Mouse (Mus musculus): ENCODE results near the gene Cdc37. TPM values are rescaled to one million over a fixed set of nuclear protein-coding genes. Genes with fewer than 3 reads are reported as not detected.

Gene Cdc37
- polyA plus RNA-seq, 1 experiment from 2014 or later: 215 TPM

- H3K36me3 ChIP-seq (replicated peaks): peaks cover 6% of the 10 kb centered on the region
- peak within 1 kb of the TSS; percentile 62 for H3K27ac ChIP-seq
- H3K27me3 ChIP-seq (replicated peaks): no peaks in the 10 kb centered on the region
- H3K9me3 ChIP-seq: no peaks in the 10 kb centered on the region
- peak within 1 kb of the TSS; percentile 48 for H3K9ac ChIP-seq
- 6% methylated on average over 37 of the region's 37 CpGs for WGBS
- H3K4me1 ChIP-seq: peaks cover 6% of the 10 kb centered on the region
- peak; percentile 97 for ATAC-seq (replicated peaks)
- H3K4me2 ChIP-seq: peak within 1 kb of the TSS; percentile 68
- peak within 1 kb of the TSS; percentile 63 for H3K4me3 ChIP-seq
Observed at GRCm38 (mm10) chr9:21131059-21131956, 18.5 kb downstream of the Cdc37 start, which contains the start of gene Tyk2. TSS of gene Tyk2 (minus strand) at chr9:21131243.

GRCm38 (mm10) chr9:21126259-21126627, 23.5 kb downstream of the Cdc37 start:
- H3K9ac ChIP-seq: no peak overlapping the region
- no peak for ATAC-seq (replicated peaks)
- H3K27ac ChIP-seq: no peak overlapping the region
- H3K9me3 ChIP-seq: no peaks in the 10 kb centered on the region
- H3K27me3 ChIP-seq (replicated peaks): no peaks in the 10 kb centered on the region
- peaks cover 24% of the 10 kb centered on the region for H3K36me3 ChIP-seq (replicated peaks)
- no peak overlapping the region for H3K4me2 ChIP-seq
- H3K4me3 ChIP-seq: no peak overlapping the region
- 83% methylated on average over 2 of the region's 2 CpGs for WGBS
- peaks cover 6% of the 10 kb centered on the region for H3K4me1 ChIP-seq

- H3K4me2 ChIP-seq: no peak overlapping the region
- no peak overlapping the region for H3K9ac ChIP-seq
- ATAC-seq (replicated peaks): no peak
- whole genome bisulfite sequencing: 94% methylated on average over 9 of the region's 9 CpGs
- H3K9me3 ChIP-seq: no peaks in the 10 kb centered on the region
- no peak overlapping the region for H3K27ac ChIP-seq
- peaks cover 6% of the 10 kb centered on the region for H3K4me1 ChIP-seq
- no peaks in the 10 kb centered on the region for H3K27me3 ChIP-seq (replicated peaks)
- no peak overlapping the region for H3K4me3 ChIP-seq
- peaks cover 24% of the 10 kb centered on the region for H3K36me3 ChIP-seq (replicated peaks)
Observed at GRCm38 (mm10) chr9:21125502-21126258, 24.1 kb downstream of the Cdc37 start.

- WGBS: 83% methylated on average over 5 of the region's 5 CpGs
- ATAC-seq (replicated peaks): no peak
- Histone ChIP-seq H3K4me1 (no peaks in the 10 kb centered on the region), H3K4me3 (no peak overlapping the region), H3K36me3 (replicated peaks) (peaks cover 24% of the 10 kb centered on the region), H3K9ac (no peak overlapping the region), H3K27me3 (replicated peaks) (no peaks in the 10 kb centered on the region), H3K4me2 (no peak overlapping the region), H3K9me3 (no peaks in the 10 kb centered on the region), H3K27ac (no peak overlapping the region)
Observed at GRCm38 (mm10) chr9:21124837-21125236, 24.9 kb downstream of the Cdc37 start.

- Histone ChIP-seq H3K4me3 (no peak overlapping the region), H3K27me3 (replicated peaks) (no peaks in the 10 kb centered on the region), H3K4me1 (no peaks in the 10 kb centered on the region), H3K36me3 (replicated peaks) (peaks cover 20% of the 10 kb centered on the region), H3K27ac (no peak overlapping the region), H3K9ac (no peak overlapping the region), H3K9me3 (no peaks in the 10 kb centered on the region), H3K4me2 (no peak overlapping the region)
- no peak for ATAC-seq (replicated peaks)
- WGBS: 90% methylated on average over 16 of the region's 16 CpGs
Observed at GRCm38 (mm10) chr9:21121483-21121882, 28.3 kb downstream of the Cdc37 start.

- Histone ChIP-seq H3K9ac (no peak overlapping the region), H3K27me3 (replicated peaks) (no peaks in the 10 kb centered on the region), H3K4me3 (no peak overlapping the region), H3K27ac (no peak overlapping the region), H3K36me3 (replicated peaks) (0 out of 2 replicates have a peak, but pooled peaks cover 7% of the 10 kb centered on the region), H3K4me2 (no peak overlapping the region), H3K9me3 (no peaks in the 10 kb centered on the region), H3K4me1 (no peaks in the 10 kb centered on the region)
- no peak for ATAC-seq (replicated peaks)
- 85% methylated on average over 6 of the region's 6 CpGs for WGBS
Observed at GRCm38 (mm10) chr9:21117073-21117472, 32.7 kb downstream of the Cdc37 start.

GRCm38 (mm10) chr9:21115105-21115504, 34.7 kb downstream of the Cdc37 start:
- no peak overlapping the region for H3K27ac ChIP-seq
- 89% methylated on average over 8 of the region's 8 CpGs for WGBS
- H3K9me3 ChIP-seq: no peaks in the 10 kb centered on the region
- H3K4me1 ChIP-seq: no peaks in the 10 kb centered on the region
- ATAC-seq (replicated peaks): no peak
- H3K36me3 ChIP-seq (replicated peaks): no peaks in the 10 kb centered on the region
- no peak overlapping the region for H3K4me3 ChIP-seq
- H3K9ac ChIP-seq: no peak overlapping the region
- H3K27me3 ChIP-seq (replicated peaks): no peaks in the 10 kb centered on the region
- H3K4me2 ChIP-seq: no peak overlapping the region

GRCm38 (mm10) chr9:21114190-21114589, 35.6 kb downstream of the Cdc37 start:
- H3K4me1 ChIP-seq: no peaks in the 10 kb centered on the region
- no peaks in the 10 kb centered on the region for H3K9me3 ChIP-seq
- H3K4me2 ChIP-seq: no peak overlapping the region
- 95% methylated on average over 7 of the region's 7 CpGs for WGBS
- H3K9ac ChIP-seq: no peak overlapping the region
- no peaks in the 10 kb centered on the region for H3K36me3 ChIP-seq (replicated peaks)
- H3K4me3 ChIP-seq: no peak overlapping the region
- H3K27ac ChIP-seq: no peak overlapping the region
- H3K27me3 ChIP-seq (replicated peaks): no peaks in the 10 kb centered on the region
- no peak for ATAC-seq (replicated peaks)

GRCm38 (mm10) chr9:21113751-21114150, 36.0 kb downstream of the Cdc37 start:
- H3K27me3 ChIP-seq (replicated peaks): no peaks in the 10 kb centered on the region
- H3K27ac ChIP-seq: no peak overlapping the region
- H3K9ac ChIP-seq: no peak overlapping the region
- H3K4me2 ChIP-seq: no peak overlapping the region
- H3K9me3 ChIP-seq: no peaks in the 10 kb centered on the region
- ATAC-seq (replicated peaks): no peak
- H3K4me3 ChIP-seq: no peak overlapping the region
- no peaks in the 10 kb centered on the region for H3K4me1 ChIP-seq
- no peaks in the 10 kb centered on the region for H3K36me3 ChIP-seq (replicated peaks)
- 92% methylated on average over 6 of the region's 6 CpGs for WGBS

GRCm38 (mm10) chr9:21107607-21108237, 42.1 kb downstream of the Cdc37 start:
- Histone ChIP-seq H3K4me1 (no peaks in the 10 kb centered on the region), H3K27ac (no peak overlapping the region), H3K36me3 (replicated peaks) (no peaks in the 10 kb centered on the region), H3K9ac (no peak overlapping the region), H3K4me3 (no peak overlapping the region), H3K27me3 (replicated peaks) (no peaks in the 10 kb centered on the region), H3K9me3 (no peaks in the 10 kb centered on the region), H3K4me2 (no peak overlapping the region)
- no peak for ATAC-seq (replicated peaks)
- WGBS: 43% methylated on average over 23 of the region's 23 CpGs

- Histone ChIP-seq H3K36me3 (replicated peaks) (no peaks in the 10 kb centered on the region), H3K9me3 (no peaks in the 10 kb centered on the region), H3K9ac (no peak overlapping the region), H3K4me1 (no peaks in the 10 kb centered on the region), H3K27me3 (replicated peaks) (no peaks in the 10 kb centered on the region), H3K4me3 (no peak overlapping the region), H3K27ac (no peak overlapping the region), H3K4me2 (no peak overlapping the region)
- WGBS: 77% methylated on average over 5 of the region's 5 CpGs
- no peak for ATAC-seq (replicated peaks)
Observed at GRCm38 (mm10) chr9:21105760-21106564, 43.8 kb downstream of the Cdc37 start.
